ENCODE assay signal across 11 mouse cellular contexts in the genomic region with DNA sequence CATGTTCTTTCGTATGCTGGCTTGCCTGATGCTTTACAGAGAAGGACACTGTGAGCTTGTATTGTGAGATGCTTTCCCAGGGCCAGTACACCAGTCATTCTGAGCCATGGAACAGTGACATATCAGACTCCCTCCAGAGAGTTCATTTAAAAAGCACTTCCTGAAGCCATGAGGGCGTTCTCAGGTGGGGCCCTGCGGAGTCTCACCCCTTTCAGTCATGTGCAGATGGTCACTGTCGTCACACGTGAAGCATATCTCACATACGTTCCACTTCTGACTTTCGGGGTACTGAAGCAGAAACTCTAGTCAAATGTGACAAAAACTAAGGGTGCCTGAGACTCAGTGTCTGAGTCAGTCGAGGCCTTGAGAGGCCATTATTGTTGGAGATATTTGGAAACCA. TPM values are rescaled to one million over a fixed set of nuclear protein-coding genes. Genes with fewer than 3 reads are reported as not detected.
"Had no signal": no experiment of that assay in that cellular context is flagged by ENCODE, and none has a peak within 500 bp of the region (broad histone marks: within the 10 kb centered on the region; RNA-seq: fewer than 3 reads in every experiment).

No protein-coding gene starts in this region.

- H3K9me3 ChIP-seq: kidney, embryonic 15.5 days; limb, embryonic 10.5 days; liver, embryonic 12.5 days; midbrain, embryonic 13.5 days; neural tube, embryonic 15.5 days had no signal

- H3K4me1 ChIP-seq: kidney, embryonic 15.5 days; liver, embryonic 12.5 days; midbrain, embryonic 13.5 days; neural tube, embryonic 15.5 days had no signal

- ATAC-seq: liver, embryonic 12.5 days; midbrain, embryonic 13.5 days had no signal

- H3K9ac ChIP-seq: kidney, embryonic 15.5 days; liver, embryonic 12.5 days; midbrain, embryonic 13.5 days; neural tube, embryonic 15.5 days had no signal

- H3K4me2 ChIP-seq: kidney, embryonic 15.5 days; liver, embryonic 12.5 days; midbrain, embryonic 13.5 days; neural tube, embryonic 15.5 days had no signal

- H3K36me3 ChIP-seq: kidney, embryonic 15.5 days; limb, embryonic 10.5 days; liver, embryonic 12.5 days; midbrain, embryonic 13.5 days; neural tube, embryonic 15.5 days had no signal

- DNase-seq: kidney, adult 2 months; kidney, postnatal 14 days; spleen, adult 18-20 months; thymus, postnatal 36 days had no signal

- H3K4me3 ChIP-seq: kidney, embryonic 15.5 days; left cerebral cortex, adult 2 months; limb, embryonic 10.5 days; liver, embryonic 12.5 days; midbrain, embryonic 13.5 days; myocyte; neural tube, embryonic 15.5 days had no signal

- H3K27ac ChIP-seq: kidney, embryonic 15.5 days; left cerebral cortex, adult 2 months; limb, embryonic 10.5 days; liver, embryonic 12.5 days; midbrain, embryonic 13.5 days; neural tube, embryonic 15.5 days had no signal

RNA-seq across cellular contexts. Expression of a gene that starts 6.0 kb away (rescaled TPM):
- polyA plus RNA-seq: myocyte had no signal
